Mouse (Mus musculus): Measurements from ENCODE around the gene Dspp.

The Dspp gene

GRCm38 (mm10) chr5:104195086-104195485 lies 24.6 kb downstream of the Dspp start:
- DNase-seq (ENCODE audit: low spot score in 2 of 2) = no peak

- DNase-seq (ENCODE audit: low spot score in 2 of 2) = no peak
Observed at GRCm38 (mm10) chr5:104201153-104201950, 30.8 kb downstream of the Dspp start.

- DNase-seq (ENCODE audit: low spot score in 2 of 2) = no peak
Observed at GRCm38 (mm10) chr5:104202351-104202750, 31.8 kb downstream of the Dspp start, which contains the start of gene Dmp1. TSS of gene Dmp1 (plus strand) at chr5:104202613.

GRCm38 (mm10) chr5:104212531-104212930 lies 42.0 kb downstream of the Dspp start:
- no peak for DNase-seq (ENCODE audit: low spot score in 2 of 2)

GRCm38 (mm10) chr5:104218926-104219325 lies 48.4 kb downstream of the Dspp start:
- no peak for DNase-seq (ENCODE audit: low spot score in 2 of 2)

GRCm38 (mm10) chr5:104224299-104224698 lies 53.8 kb downstream of the Dspp start:
- no peak for DNase-seq (ENCODE audit: low spot score in 2 of 2)

- no peak for DNase-seq (ENCODE audit: low spot score in 2 of 2)
Observed at GRCm38 (mm10) chr5:104224750-104225149, 54.2 kb downstream of the Dspp start.

GRCm38 (mm10) chr5:104228497-104228896 lies 58.0 kb downstream of the Dspp start:
- no peak for DNase-seq (ENCODE audit: low spot score in 2 of 2)

Data from spleen, postnatal 36 days (tissue).